Mouse (Mus musculus) heart, postnatal 14 days (tissue): Measurements from ENCODE around the gene Pex11b. TPM values are rescaled to one million over a fixed set of nuclear protein-coding genes. Genes with fewer than 3 reads are reported as not detected.
A peak's percentile ranks its signal among the peaks of the same experiment; 100 is the strongest.

ENCODE experiments used
- DNase-seq, 2 experiments: peaks; one replicate each; pipeline ENCODE4 v3.0.0; 2021 to 2022
- intact Hi-C: fragments of 180-260 bp; cut with DNase I; formaldehyde crosslinking; loops from one replicate; pipeline ENCODE4 v1.15.1; 2025
- long read RNA-seq, 2 experiments: library from polyadenylated mRNA; stranded (forward); transcript quantifications; one replicate each; pipeline ENCODE4 v2.0.0; 2021
- total RNA-seq, 2 experiments: library from RNA; stranded (reverse); gene quantifications; 2 replicates each; pipeline ENCODE4 v1.2.3; 2021

Gene Pex11b
- 10 to 100 TPM; 30.5 to 30.7 TPM for total RNA-seq
- long read RNA-seq, experiment 1, transcript Pex11b-201 (5 exons, 1,122 nt) = minor isoform, 11 of 65 reads
- long read RNA-seq, experiment 1, transcript Pex11b-202 (4 exons, 2,424 nt) = major isoform, 44 of 65 reads
- long read RNA-seq, experiment 1, partial matches to known transcripts = 5 of 65 reads
- long read RNA-seq, experiment 1, other reads (novel, unspliced or antisense) = 0 of 65 reads
- long read RNA-seq, experiment 2, transcript Pex11b-201 (5 exons, 1,122 nt) = minor isoform, 8 of 45 reads
- long read RNA-seq, experiment 2, transcript Pex11b-206 (4 exons, 1,017 nt) = minor isoform, 6 of 45 reads
- long read RNA-seq, experiment 2, transcript Pex11b-202 (4 exons, 2,424 nt) = major isoform, 27 of 45 reads
- long read RNA-seq, experiment 2, partial matches to known transcripts = 3 of 45 reads
- long read RNA-seq, experiment 2, other reads (novel, unspliced or antisense) = 0 of 45 reads

- DNase-seq = peak; percentile 89 to 93
- intact Hi-C loops = loop anchor here (2.0 to 5.0 kb wide), 2 partner anchors 54 to 57 kb away; no protein-coding TSS in a partner anchor
These were observed at the start of gene Pex11b, which contains the start of gene Gm42957 for GRCm38 (mm10) chr3:96634928-96635879. Pex11b (plus strand) TSS chr3:96635376. Gm42957 (plus strand) TSS chr3:96635474.

- DNase-seq = no peak
- intact Hi-C loops = no loop called here
These were observed 44.5 kb upstream of the Pex11b start for GRCm38 (mm10) chr3:96590657-96591056.

- DNase-seq = no peak
- intact Hi-C loops = no loop called here
These were observed 41.8 kb upstream of the Pex11b start for GRCm38 (mm10) chr3:96593374-96593773.

GRCm38 (mm10) chr3:96593790-96594560 lies 41.2 kb upstream of the Pex11b start, which contains the start of gene Polr3gl:
Polr3gl (minus strand) TSS chr3:96594181.
- intact Hi-C loops = no loop called here
- peak; percentile 93 for DNase-seq

GRCm38 (mm10) chr3:96594851-96595250 lies 40.3 kb upstream of the Pex11b start:
- DNase-seq = no peak
- intact Hi-C loops = no loop called here

- no peak for DNase-seq
- intact Hi-C loops = no loop called here
These were observed 39.5 kb upstream of the Pex11b start for GRCm38 (mm10) chr3:96595661-96596060.

GRCm38 (mm10) chr3:96596228-96596707 lies 38.9 kb upstream of the Pex11b start, which contains the start of gene Ankrd34a:
Ankrd34a (plus strand) TSS chr3:96596636.
- intact Hi-C loops = no loop called here
- peak; percentile 67 to 73 for DNase-seq

- intact Hi-C loops = no loop called here
These were observed 38.3 kb upstream of the Pex11b start for GRCm38 (mm10) chr3:96596855-96597254.

GRCm38 (mm10) chr3:96597435-96597891 lies 37.7 kb upstream of the Pex11b start:
- intact Hi-C loops = no loop called here
- DNase-seq = peak; percentile 39 to 46

More at GRCm38 (mm10) chr3:96596855-96597254, 38.3 kb upstream of the Pex11b start:
- no peak for DNase-seq

GRCm38 (mm10) chr3:96598156-96599068 lies 36.8 kb upstream of the Pex11b start:
- DNase-seq = peak; percentile 80 to 85
- intact Hi-C loops = no loop called here

- intact Hi-C loops = no loop called here
- no peak for DNase-seq
These were observed 36.1 kb upstream of the Pex11b start for GRCm38 (mm10) chr3:96599069-96599393.

- intact Hi-C loops = no loop called here
- no peak for DNase-seq
These were observed 35.8 kb upstream of the Pex11b start for GRCm38 (mm10) chr3:96599411-96599810.

- intact Hi-C loops = no loop called here
- peak; percentile 93 to 95 for DNase-seq
These were observed 34.4 kb upstream of the Pex11b start, which contains the start of gene Lix1l for GRCm38 (mm10) chr3:96600639-96601250. Lix1l (plus strand) TSS chr3:96601149.

GRCm38 (mm10) chr3:96601251-96601787 lies 33.9 kb upstream of the Pex11b start:
- intact Hi-C loops = no loop called here

GRCm38 (mm10) chr3:96601941-96602703 lies 33.1 kb upstream of the Pex11b start:
- peak; percentile 47 to 60 for DNase-seq
- intact Hi-C loops = loop anchor here (2.0 kb wide), 1 partner anchor 31 kb away; no protein-coding TSS in a partner anchor

More at GRCm38 (mm10) chr3:96601251-96601787, 33.9 kb upstream of the Pex11b start:
- DNase-seq = peak; percentile 82 to 87

- intact Hi-C loops = loop anchor here (2.0 kb wide), 1 partner anchor 30 kb away; no protein-coding TSS in a partner anchor
- DNase-seq = no peak
These were observed 32.5 kb upstream of the Pex11b start for GRCm38 (mm10) chr3:96602704-96603084.

GRCm38 (mm10) chr3:96603311-96603710 lies 31.9 kb upstream of the Pex11b start:
- DNase-seq = no peak
- intact Hi-C loops = loop anchor here (2.0 kb wide), 1 partner anchor 29 kb away; no protein-coding TSS in a partner anchor
